Mouse (Mus musculus): ENCODE data around the gene Dram1.

DNA sequence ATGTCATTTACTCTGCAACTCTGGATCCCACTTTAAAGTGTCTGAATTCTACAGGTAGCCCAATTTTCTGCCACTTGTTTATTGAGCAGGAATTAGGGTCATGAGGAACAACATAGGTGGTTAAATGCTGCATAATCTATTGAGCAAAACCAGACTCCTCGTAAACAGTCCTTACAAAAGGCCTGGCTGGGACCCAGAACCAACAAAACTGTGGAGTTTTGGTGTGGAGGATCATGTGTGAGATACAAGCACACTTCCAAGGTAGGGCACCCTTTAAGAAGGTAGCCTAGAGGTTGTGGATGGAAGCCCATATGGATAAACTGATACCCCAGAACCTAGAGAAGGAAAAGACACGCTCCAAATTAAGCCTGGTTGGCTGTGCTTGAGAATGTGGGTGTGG, 28.2 kb downstream of the Dram1 start:
- TF ChIP-seq CTCF (IDR thresholded peaks at IDR 0.05; ENCODE audit: extremely low read depth, insufficient read depth, low read length) (no peak), POLR2A (IDR thresholded peaks at IDR 0.05; ENCODE audit: extremely low read depth, insufficient read depth, low read length) (no peak)
